Mouse (Mus musculus) neural tube, embryonic 12.5 days (tissue): ENCODE results near the gene Rasgrp1. TPM values are rescaled to one million over a fixed set of nuclear protein-coding genes. Genes with fewer than 3 reads are reported as not detected.

Experiments
- ATAC-seq: fragments of 200-750 bp; cut with Nextera tagmentation; 2 replicates; pipeline ENCODE4 v1.8.0; 2017; ENCODE audit warnings: low read depth, mild to moderate bottlenecking, moderate TSS enrichment, moderate library complexity; ENCODE audit not compliant: low FRiP score
- H3K27ac ChIP-seq: fragments of 300-500 bp; sonication (generic); 2 replicates; pipeline ENCODE4 v1.5.1; 2016
- H3K27me3 ChIP-seq: fragments of 300-500 bp; sonication (generic); replicated peaks from 2 replicates; pipeline ENCODE4 v1.6.1; 2016; ENCODE audit warnings: mild to moderate bottlenecking
- H3K36me3 ChIP-seq: fragments of 300-500 bp; sonication (generic); 2 replicates; pipeline ENCODE4 v1.6.1; 2016; ENCODE audit warnings: mild to moderate bottlenecking
- H3K4me1 ChIP-seq: fragments of 300-500 bp; sonication (generic); 2 replicates; pipeline ENCODE4 v1.6.1; 2016
- H3K4me2 ChIP-seq: fragments of 300-500 bp; sonication (generic); replicated peaks from 2 replicates; pipeline ENCODE4 v1.6.1; 2016; ENCODE audit warnings: mild to moderate bottlenecking
- H3K4me3 ChIP-seq: fragments of 300-500 bp; sonication (generic); 2 replicates; pipeline ENCODE4 v1.5.1; 2016
- H3K9ac ChIP-seq: fragments of 300-500 bp; sonication (generic); 2 replicates; pipeline ENCODE4 v1.6.1; 2016; ENCODE audit warnings: mild to moderate bottlenecking
- H3K9me3 ChIP-seq: fragments of 300-500 bp; sonication (generic); 2 replicates; pipeline ENCODE4 v1.6.1; 2016; ENCODE audit warnings: mild to moderate bottlenecking
- WGBS: fragments of 180-500 bp; shearing (Covaris S2); methylation state at CpG from one replicate; pipeline ENCODE4 v1.1.7; 2016; 5-methylcytosine and 5-hydroxymethylcytosine counted together
- polyA plus RNA-seq: library from polyadenylated mRNA; unstranded; fragments of >200 nt; fragmentation: Nextera tagmentation; extraction: Ambion mirVana; gene quantifications from 2 replicates; pipeline ENCODE4 v1.2.1, GENCODE M21; 2016

Gene Rasgrp1
- polyA plus RNA-seq, 1 experiment from 2014 or later = 0.29 TPM

GRCm38 (mm10) chr2:117321231-117321630 is 21.6 kb downstream of the Rasgrp1 start:
- no peak for ATAC-seq
- 83% methylated on average over 3 of the region's 3 CpGs for WGBS
- H3K9me3 ChIP-seq = 0 out of 2 replicates have a peak, but pooled peaks cover 3% of the 10 kb centered on the region

DNA sequence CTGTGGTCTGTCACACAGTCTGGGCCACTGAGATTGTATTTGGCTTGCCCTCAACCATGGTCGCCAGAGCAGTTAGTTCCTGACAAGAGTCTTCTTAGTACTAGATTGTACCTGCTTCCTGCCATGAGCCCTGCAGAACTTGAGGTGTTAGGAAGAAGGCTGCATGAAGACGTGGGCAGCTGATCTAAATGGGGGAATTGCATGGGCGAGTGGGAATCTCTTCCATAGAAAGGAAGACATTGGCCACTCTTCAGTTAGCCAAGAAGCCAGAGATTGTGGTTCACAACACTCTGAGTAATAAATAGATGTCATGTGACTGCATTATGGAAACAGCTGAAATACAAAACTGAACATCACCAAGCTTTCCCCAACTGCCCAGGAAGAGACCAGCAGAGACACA is 23.8 kb downstream of the Rasgrp1 start:
- Histone ChIP-seq H3K27ac (no peak overlapping the region), H3K27me3 (no peaks in the 10 kb centered on the region), H3K9ac (no peak overlapping the region), H3K4me3 (no peak overlapping the region), H3K36me3 (no peaks in the 10 kb centered on the region), H3K4me1 (no peaks in the 10 kb centered on the region), H3K9me3 (no peaks in the 10 kb centered on the region), H3K4me2 (no peak overlapping the region)
- no peak for ATAC-seq
- WGBS = 85% methylated on average over 3 of the region's 3 CpGs

More at GRCm38 (mm10) chr2:117321231-117321630, 21.6 kb downstream of the Rasgrp1 start:
- H3K4me3 ChIP-seq = no peak overlapping the region
- no peak overlapping the region for H3K27ac ChIP-seq
- no peaks in the 10 kb centered on the region for H3K4me1 ChIP-seq
- H3K9ac ChIP-seq = no peak overlapping the region
- no peak overlapping the region for H3K4me2 ChIP-seq
- no peaks in the 10 kb centered on the region for H3K27me3 ChIP-seq
- H3K36me3 ChIP-seq = no peaks in the 10 kb centered on the region

GRCm38 (mm10) chr2:117313586-117314235 is 29.1 kb downstream of the Rasgrp1 start:
- ATAC-seq = no peak
- Histone ChIP-seq H3K4me1 (no peaks in the 10 kb centered on the region), H3K27ac (no peak overlapping the region), H3K27me3 (no peaks in the 10 kb centered on the region), H3K9ac (no peak overlapping the region), H3K9me3 (no peaks in the 10 kb centered on the region), H3K4me3 (no peak overlapping the region), H3K36me3 (no peaks in the 10 kb centered on the region), H3K4me2 (no peak overlapping the region)
- 78% methylated on average over 5 of the region's 5 CpGs for WGBS

DNA sequence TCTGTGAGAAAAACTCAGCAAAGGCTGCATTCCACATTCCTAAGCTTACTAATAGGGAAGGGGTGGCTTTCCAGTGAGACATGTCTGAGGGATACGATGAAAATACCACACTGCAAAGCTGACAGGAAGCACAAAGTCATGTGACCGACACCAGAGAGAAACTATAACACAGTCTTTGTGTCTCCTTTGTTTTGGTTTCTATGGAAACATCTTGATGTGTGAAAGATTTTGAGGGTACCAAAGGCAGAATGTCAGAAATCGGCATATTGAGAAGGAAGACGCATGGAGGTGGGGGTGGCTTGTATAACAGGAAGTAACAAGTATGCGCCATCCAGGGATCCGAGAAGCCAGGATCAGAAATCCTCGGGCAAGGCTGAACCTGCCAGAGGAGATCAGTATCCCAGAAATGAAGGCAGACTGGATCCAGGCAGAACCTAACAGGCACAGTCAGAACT is 30.3 kb downstream of the Rasgrp1 start:
- WGBS = 64% methylated on average over 7 of the region's 7 CpGs
- H3K4me2 ChIP-seq = no peak overlapping the region; the same call in 1 of the 2 replicates
- no peak for ATAC-seq

GRCm38 (mm10) chr2:117312030-117312429 is 30.8 kb downstream of the Rasgrp1 start:
- Histone ChIP-seq H3K4me2 (no peak overlapping the region; the same call in 1 of the 2 replicates), H3K9me3 (no peaks in the 10 kb centered on the region), H3K27ac (no peak overlapping the region), H3K9ac (no peak overlapping the region), H3K4me3 (no peak overlapping the region), H3K27me3 (no peaks in the 10 kb centered on the region), H3K36me3 (no peaks in the 10 kb centered on the region), H3K4me1 (no peaks in the 10 kb centered on the region)
- 63% methylated on average over 2 of the region's 2 CpGs for WGBS
- ATAC-seq = no peak

More for the DNA sequence above, 30.3 kb downstream of the Rasgrp1 start:
- no peaks in the 10 kb centered on the region for H3K4me1 ChIP-seq
- H3K27ac ChIP-seq = no peak overlapping the region
- no peaks in the 10 kb centered on the region for H3K36me3 ChIP-seq
- no peaks in the 10 kb centered on the region for H3K27me3 ChIP-seq
- no peak overlapping the region for H3K4me3 ChIP-seq
- H3K9ac ChIP-seq = no peak overlapping the region
- no peaks in the 10 kb centered on the region for H3K9me3 ChIP-seq

DNA sequence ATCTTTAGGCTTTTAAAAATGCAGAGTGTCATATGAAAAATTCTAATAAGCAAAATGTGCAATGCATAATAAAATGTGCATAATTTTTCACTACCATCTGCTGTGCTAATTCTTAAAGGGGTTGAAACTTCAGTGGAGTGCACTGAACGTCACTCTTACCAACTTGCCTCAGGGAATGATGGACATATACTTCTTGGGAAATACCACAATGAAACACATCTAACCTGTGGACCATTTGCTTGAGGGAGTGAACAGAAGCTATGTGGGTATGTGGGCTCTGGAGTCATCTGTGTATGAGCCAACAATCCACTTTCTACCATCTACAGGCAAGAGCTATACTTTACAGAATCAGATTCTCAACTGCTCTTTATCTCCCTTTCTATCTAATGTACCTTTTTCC is 31.5 kb downstream of the Rasgrp1 start:
- Histone ChIP-seq H3K27ac (no peak overlapping the region), H3K4me2 (no peak overlapping the region), H3K9ac (no peak overlapping the region), H3K9me3 (no peaks in the 10 kb centered on the region), H3K4me1 (no peaks in the 10 kb centered on the region), H3K27me3 (no peaks in the 10 kb centered on the region), H3K4me3 (no peak overlapping the region), H3K36me3 (no peaks in the 10 kb centered on the region)
- no peak for ATAC-seq
- 74% methylated on average over 1 of the region's 1 CpGs for WGBS

- no peaks in the 10 kb centered on the region for H3K4me1 ChIP-seq
- 87% methylated on average over 2 of the region's 2 CpGs for WGBS
Observed at GRCm38 (mm10) chr2:117309046-117309445, 33.8 kb downstream of the Rasgrp1 start.

DNA sequence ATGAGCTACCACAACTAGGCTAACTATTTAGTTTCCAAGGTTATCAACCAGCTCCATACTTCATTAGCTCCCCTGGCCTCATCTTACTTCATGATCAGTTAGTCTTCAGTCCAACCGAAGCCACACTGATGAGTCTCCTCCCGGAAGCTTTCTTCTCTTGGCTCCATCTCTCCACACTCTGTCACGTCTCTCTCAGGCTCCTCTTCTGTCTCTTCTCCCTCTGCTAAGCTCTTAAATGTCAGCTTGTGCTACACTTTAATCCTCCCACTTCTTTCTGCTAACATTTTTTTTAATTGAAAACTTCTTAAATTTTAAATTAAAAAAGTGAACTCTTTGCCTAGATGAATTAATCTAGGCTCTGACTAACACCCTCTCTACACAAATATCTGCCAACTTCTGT is 34.8 kb downstream of the Rasgrp1 start:
- no peak for ATAC-seq
- WGBS = 92% methylated on average over 3 of the region's 3 CpGs
- H3K4me2 ChIP-seq = no peak overlapping the region

More at GRCm38 (mm10) chr2:117309046-117309445, 33.8 kb downstream of the Rasgrp1 start:
- Histone ChIP-seq H3K27ac (no peak overlapping the region), H3K27me3 (no peaks in the 10 kb centered on the region), H3K4me3 (no peak overlapping the region), H3K36me3 (no peaks in the 10 kb centered on the region), H3K9ac (no peak overlapping the region), H3K4me2 (no peak overlapping the region), H3K9me3 (no peaks in the 10 kb centered on the region)
- ATAC-seq = no peak

DNA sequence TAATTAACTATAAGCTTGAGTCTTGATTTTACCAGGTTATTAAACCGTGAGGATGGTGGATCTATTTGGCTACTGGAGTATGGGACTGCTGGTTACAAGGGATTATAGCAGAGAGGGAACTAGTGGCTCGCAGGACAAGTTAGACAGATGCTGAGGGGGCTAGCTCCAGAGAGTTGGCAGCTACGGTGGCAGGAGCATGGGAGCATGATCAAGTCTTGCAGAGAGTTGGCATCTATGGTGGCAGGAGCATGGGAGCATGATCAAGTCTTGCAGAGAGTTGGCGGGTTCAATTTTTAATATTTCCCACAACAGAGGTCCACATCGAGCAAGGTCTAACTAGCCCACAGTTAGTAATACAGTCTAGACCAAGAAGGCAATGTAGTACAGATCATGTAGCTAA is 37.9 kb downstream of the Rasgrp1 start:
- Histone ChIP-seq H3K9ac (no peak overlapping the region), H3K27me3 (no peaks in the 10 kb centered on the region), H3K4me1 (no peaks in the 10 kb centered on the region), H3K9me3 (no peaks in the 10 kb centered on the region), H3K27ac (no peak overlapping the region), H3K4me2 (no peak overlapping the region), H3K36me3 (no peaks in the 10 kb centered on the region), H3K4me3 (no peak overlapping the region)
- ATAC-seq = no peak
- 89% methylated on average over 5 of the region's 5 CpGs for WGBS

More for the DNA sequence above, 34.8 kb downstream of the Rasgrp1 start:
- H3K27me3 ChIP-seq = no peaks in the 10 kb centered on the region
- no peaks in the 10 kb centered on the region for H3K4me1 ChIP-seq
- no peaks in the 10 kb centered on the region for H3K9me3 ChIP-seq
- H3K4me3 ChIP-seq = no peak overlapping the region
- H3K36me3 ChIP-seq = no peaks in the 10 kb centered on the region
- no peak overlapping the region for H3K27ac ChIP-seq
- no peak overlapping the region for H3K9ac ChIP-seq

DNA sequence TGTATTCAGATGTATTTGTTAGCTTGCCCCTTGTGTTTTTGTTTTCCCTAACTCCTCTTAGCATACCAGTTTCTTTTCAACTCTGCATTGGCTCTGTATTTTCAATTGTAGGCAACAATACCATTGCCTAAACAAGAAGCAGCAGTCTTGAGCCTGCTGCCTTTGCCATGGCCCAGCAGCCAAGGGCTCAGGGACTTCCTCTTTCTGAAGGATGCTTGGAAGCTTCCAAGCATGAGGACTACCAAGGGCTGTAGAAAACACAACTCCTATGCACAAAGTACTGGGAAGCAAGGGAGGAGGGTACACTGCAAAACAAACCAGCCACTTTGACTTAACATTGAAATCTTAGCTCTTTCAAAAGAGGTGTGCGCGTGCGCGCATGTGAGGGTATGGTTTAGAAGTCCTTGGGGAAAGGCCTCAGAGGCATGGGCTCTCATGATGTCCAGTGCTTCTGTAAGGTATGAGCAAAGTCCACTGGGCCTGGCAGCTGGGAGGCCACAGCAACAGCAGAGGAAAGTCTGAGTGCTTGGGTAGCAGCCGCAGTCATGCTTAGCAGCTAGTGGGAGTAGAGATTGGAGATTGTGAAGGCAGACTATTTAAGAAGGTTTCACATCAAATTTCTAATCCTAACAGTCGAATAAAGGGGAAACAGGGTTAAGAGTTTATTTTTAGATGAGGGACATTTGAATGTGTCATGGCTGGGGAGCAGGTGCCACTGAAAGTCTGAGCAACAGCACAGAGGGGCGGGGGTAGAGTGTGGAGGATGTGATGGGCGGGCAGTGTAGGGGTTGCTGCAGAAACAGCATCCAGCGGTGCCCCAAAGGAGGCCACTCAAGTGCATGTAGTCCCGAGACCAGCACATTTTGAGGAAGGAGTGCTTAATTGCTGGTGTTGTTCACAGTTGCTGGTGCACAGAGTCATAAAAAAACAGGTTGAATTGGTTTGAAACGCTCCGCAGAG is 39.1 kb downstream of the Rasgrp1 start:
- no peak overlapping the region for H3K4me2 ChIP-seq
- no peaks in the 10 kb centered on the region for H3K27me3 ChIP-seq
- WGBS = 81% methylated on average over 12 of the region's 12 CpGs
- H3K27ac ChIP-seq = no peak overlapping the region
- no peaks in the 10 kb centered on the region for H3K4me1 ChIP-seq
- no peaks in the 10 kb centered on the region for H3K36me3 ChIP-seq
- H3K9ac ChIP-seq = no peak overlapping the region
- no peak overlapping the region for H3K4me3 ChIP-seq
- H3K9me3 ChIP-seq = no peaks in the 10 kb centered on the region
- no peak for ATAC-seq

DNA sequence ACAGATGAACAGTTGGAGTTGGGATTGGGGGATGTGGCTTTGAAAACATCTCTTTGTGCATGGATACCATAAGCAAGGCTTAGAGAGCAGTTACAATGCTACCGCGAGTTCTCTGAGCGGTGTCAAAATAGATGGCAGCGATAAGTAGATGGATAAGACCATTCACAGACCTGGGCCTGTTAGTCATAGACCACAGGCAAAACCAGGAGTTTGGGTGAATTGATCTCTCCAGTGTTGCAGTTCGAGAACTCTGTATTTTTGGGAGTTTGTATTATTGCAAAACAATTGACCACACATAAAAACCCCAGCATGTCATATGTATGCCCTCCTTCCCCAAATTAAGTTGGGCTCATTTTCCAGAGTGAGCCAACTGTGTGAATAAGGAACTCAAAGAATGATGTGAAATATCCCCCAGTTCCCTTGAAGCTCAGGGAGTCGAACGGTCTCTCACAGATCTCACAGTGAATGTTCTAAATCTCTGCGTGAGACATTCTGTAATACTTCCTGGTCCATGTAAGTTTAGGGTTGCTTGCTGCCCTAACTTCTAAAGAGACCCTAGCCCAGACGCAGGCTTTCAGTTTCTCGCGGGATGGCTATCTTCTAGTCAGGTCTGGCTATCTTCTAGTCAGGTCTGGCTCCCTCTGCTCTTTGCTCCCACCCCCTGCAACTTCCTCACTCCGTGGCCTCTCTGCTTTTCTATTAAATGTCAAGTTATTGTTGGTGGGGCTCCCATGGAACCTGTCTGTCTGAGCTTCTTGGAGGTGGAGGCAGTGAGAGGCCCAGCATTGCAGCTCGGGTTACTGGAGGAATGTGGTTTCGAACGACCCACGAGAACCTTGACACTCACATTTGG is 43.0 kb downstream of the Rasgrp1 start:
- H3K4me1 ChIP-seq = no peaks in the 10 kb centered on the region
- no peak for ATAC-seq
- 91% methylated on average over 16 of the region's 16 CpGs for WGBS

GRCm38 (mm10) chr2:117288291-117288690 is 54.5 kb downstream of the Rasgrp1 start:
- no peak overlapping the region for H3K9ac ChIP-seq
- no peaks in the 10 kb centered on the region for H3K4me1 ChIP-seq
- no peaks in the 10 kb centered on the region for H3K9me3 ChIP-seq
- H3K36me3 ChIP-seq = no peaks in the 10 kb centered on the region
- WGBS = 90% methylated on average over 7 of the region's 7 CpGs
- H3K27me3 ChIP-seq = no peaks in the 10 kb centered on the region
- ATAC-seq = no peak
- H3K27ac ChIP-seq = no peak overlapping the region
- no peak overlapping the region for H3K4me2 ChIP-seq
- H3K4me3 ChIP-seq = no peak overlapping the region

More for the DNA sequence above, 43.0 kb downstream of the Rasgrp1 start:
- H3K4me2 ChIP-seq = no peak overlapping the region
- no peaks in the 10 kb centered on the region for H3K36me3 ChIP-seq
- no peak overlapping the region for H3K4me3 ChIP-seq
- H3K27ac ChIP-seq = no peak overlapping the region
- H3K9ac ChIP-seq = no peak overlapping the region
- H3K9me3 ChIP-seq = no peaks in the 10 kb centered on the region
- no peaks in the 10 kb centered on the region for H3K27me3 ChIP-seq
